Mouse (Mus musculus) embryonic facial prominence, embryonic 12.5 days (tissue): Measurements from ENCODE around the gene Tjap1. TPM values are rescaled to one million over a fixed set of nuclear protein-coding genes. Genes with fewer than 3 reads are reported as not detected.

ENCODE experiments used
- ATAC-seq: fragments of 200-750 bp; cut with Nextera tagmentation; 2 replicates; pipeline ENCODE4 v1.8.0; 2017; ENCODE audit not compliant: insufficient number of reproducible peaks, insufficient read depth, low FRiP score, low TSS enrichment
- H3K27ac ChIP-seq: fragments of 300-500 bp; sonication (generic); 2 replicates; pipeline ENCODE4 v1.5.1; 2016; ENCODE audit warnings: mild to moderate bottlenecking
- H3K27me3 ChIP-seq: fragments of 300-500 bp; sonication (generic); 2 replicates; pipeline ENCODE4 v1.6.1; 2016; ENCODE audit warnings: mild to moderate bottlenecking, moderate library complexity
- H3K36me3 ChIP-seq: fragments of 300-500 bp; sonication (generic); 2 replicates; pipeline ENCODE4 v1.6.1; 2016; ENCODE audit warnings: mild to moderate bottlenecking
- H3K4me1 ChIP-seq: fragments of 300-500 bp; sonication (generic); 2 replicates; pipeline ENCODE4 v1.6.1; 2016
- H3K4me2 ChIP-seq: fragments of 300-500 bp; sonication (generic); replicated peaks from 2 replicates; pipeline ENCODE4 v1.6.1; 2016; ENCODE audit warnings: mild to moderate bottlenecking, moderate library complexity
- H3K4me3 ChIP-seq: fragments of 300-500 bp; sonication (generic); 2 replicates; pipeline ENCODE4 v1.5.1; 2016; ENCODE audit warnings: mild to moderate bottlenecking
- H3K9ac ChIP-seq: fragments of 300-500 bp; sonication (generic); 2 replicates; pipeline ENCODE4 v1.6.1; 2016; ENCODE audit warnings: mild to moderate bottlenecking, moderate library complexity
- H3K9me3 ChIP-seq: fragments of 300-500 bp; sonication (generic); 2 replicates; pipeline ENCODE4 v1.6.1; 2016; ENCODE audit warnings: mild to moderate bottlenecking, moderate library complexity
- WGBS: fragments of 180-500 bp; shearing (Covaris S2); methylation state at CpG from one replicate; pipeline ENCODE4 v1.1.7; 2016; 5-methylcytosine and 5-hydroxymethylcytosine counted together
- polyA plus RNA-seq: library from polyadenylated mRNA; unstranded; fragments of >200 nt; fragmentation: Nextera tagmentation; extraction: Ambion mirVana; gene quantifications from 2 replicates; pipeline ENCODE4 v1.2.1, GENCODE M21; 2016

The Tjap1 gene
- polyA plus RNA-seq, 1 experiment from 2014 or later: 64.0 TPM

DNA sequence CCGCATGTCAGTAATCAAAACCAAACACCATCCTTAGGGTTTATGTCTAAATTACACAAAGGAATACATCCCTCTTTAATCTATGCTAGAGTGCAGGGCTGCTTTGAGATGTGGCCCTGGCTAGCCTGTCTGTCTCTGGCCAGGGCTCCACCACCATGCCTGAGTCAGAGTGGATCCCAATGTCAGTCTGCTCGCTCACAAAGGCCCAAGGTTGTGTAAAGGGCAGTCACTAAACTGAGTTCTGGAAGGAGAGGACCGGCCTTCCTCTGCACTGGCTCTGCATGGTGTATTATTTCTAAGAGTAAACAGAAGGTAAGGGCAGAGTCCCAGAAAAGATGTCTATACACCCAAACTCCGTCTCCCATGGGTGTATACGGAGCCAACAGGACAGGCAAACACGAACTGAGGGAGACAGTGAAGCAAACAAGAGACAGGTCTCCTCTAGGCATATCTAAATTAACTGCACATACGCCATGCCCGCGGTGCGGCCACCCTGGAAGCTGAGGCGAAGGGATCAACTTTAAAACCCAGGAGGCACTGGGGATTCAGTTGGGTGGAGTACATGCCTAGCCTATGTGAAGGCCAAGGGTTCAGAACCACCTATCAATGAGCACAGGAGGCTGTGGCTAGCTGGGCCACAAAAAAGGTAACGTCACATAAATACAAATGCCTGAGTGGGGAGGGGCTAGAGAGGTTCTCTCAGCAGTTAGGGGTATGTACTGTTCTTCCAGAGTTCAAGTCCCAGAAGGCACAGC, 4.6 kb downstream of the Tjap1 start:
- H3K9ac ChIP-seq: no peak overlapping the region
- no peak overlapping the region for H3K4me3 ChIP-seq
- no peaks in the 10 kb centered on the region for H3K27me3 ChIP-seq
- H3K9me3 ChIP-seq: no peaks in the 10 kb centered on the region
- peak overlapping the region; percentile 22; the same call in 1 of the 2 replicates for H3K4me2 ChIP-seq
- peaks cover 26% of the 10 kb centered on the region for H3K36me3 ChIP-seq
- WGBS: 57% methylated on average over 12 of the region's 12 CpGs
- peaks cover 58% of the 10 kb centered on the region for H3K4me1 ChIP-seq
- H3K27ac ChIP-seq: peak overlapping the region; percentile 86
- no peak for ATAC-seq

- H3K4me3 ChIP-seq: no peak overlapping the region
- H3K27me3 ChIP-seq: no peaks in the 10 kb centered on the region
- H3K4me1 ChIP-seq: peaks cover 57% of the 10 kb centered on the region
- no peaks in the 10 kb centered on the region for H3K9me3 ChIP-seq
- no peak overlapping the region for H3K9ac ChIP-seq
- peak overlapping the region; percentile 10 for H3K4me2 ChIP-seq
- ATAC-seq: no peak
- H3K36me3 ChIP-seq: peaks cover 30% of the 10 kb centered on the region
- WGBS: 19% methylated on average over 4 of the region's 4 CpGs
- peak overlapping the region; percentile 72 for H3K27ac ChIP-seq
Measured at GRCm38 (mm10) chr17:46277586-46277985, 5.2 kb downstream of the Tjap1 start.

- H3K36me3 ChIP-seq: peaks cover 45% of the 10 kb centered on the region
Measured at GRCm38 (mm10) chr17:46275506-46275905, 7.3 kb downstream of the Tjap1 start.

GRCm38 (mm10) chr17:46275034-46275433, 7.8 kb downstream of the Tjap1 start:
- Histone ChIP-seq H3K36me3 (peaks cover 45% of the 10 kb centered on the region), H3K9me3 (no peaks in the 10 kb centered on the region), H3K27me3 (no peaks in the 10 kb centered on the region), H3K4me2 (no peak overlapping the region), H3K27ac (no peak overlapping the region), H3K9ac (no peak overlapping the region; the same call in 1 of the 2 replicates), H3K4me3 (no peak overlapping the region), H3K4me1 (peaks cover 36% of the 10 kb centered on the region)
- no peak for ATAC-seq
- 75% methylated on average over 6 of the region's 6 CpGs for WGBS

More at GRCm38 (mm10) chr17:46275506-46275905, 7.3 kb downstream of the Tjap1 start:
- peaks cover 38% of the 10 kb centered on the region for H3K4me1 ChIP-seq
- H3K4me2 ChIP-seq: no peak overlapping the region
- H3K9ac ChIP-seq: no peak overlapping the region
- no peaks in the 10 kb centered on the region for H3K27me3 ChIP-seq
- no peak overlapping the region for H3K27ac ChIP-seq
- no peak for ATAC-seq
- no peak overlapping the region for H3K4me3 ChIP-seq
- WGBS: 95% methylated on average over 10 of the region's 10 CpGs
- H3K9me3 ChIP-seq: no peaks in the 10 kb centered on the region

- Histone ChIP-seq H3K4me1 (peaks cover 36% of the 10 kb centered on the region), H3K27ac (peak overlapping the region; percentile 76), H3K9ac (peak overlapping the region; percentile 9; the same call in 1 of the 2 replicates), H3K4me3 (no peak overlapping the region), H3K4me2 (peak overlapping the region; percentile 11; the same call in 1 of the 2 replicates), H3K36me3 (peaks cover 48% of the 10 kb centered on the region), H3K9me3 (no peaks in the 10 kb centered on the region), H3K27me3 (no peaks in the 10 kb centered on the region)
- ATAC-seq: no peak
- 36% methylated on average over 6 of the region's 6 CpGs for WGBS
Measured at GRCm38 (mm10) chr17:46274465-46274864, 8.4 kb downstream of the Tjap1 start.

DNA sequence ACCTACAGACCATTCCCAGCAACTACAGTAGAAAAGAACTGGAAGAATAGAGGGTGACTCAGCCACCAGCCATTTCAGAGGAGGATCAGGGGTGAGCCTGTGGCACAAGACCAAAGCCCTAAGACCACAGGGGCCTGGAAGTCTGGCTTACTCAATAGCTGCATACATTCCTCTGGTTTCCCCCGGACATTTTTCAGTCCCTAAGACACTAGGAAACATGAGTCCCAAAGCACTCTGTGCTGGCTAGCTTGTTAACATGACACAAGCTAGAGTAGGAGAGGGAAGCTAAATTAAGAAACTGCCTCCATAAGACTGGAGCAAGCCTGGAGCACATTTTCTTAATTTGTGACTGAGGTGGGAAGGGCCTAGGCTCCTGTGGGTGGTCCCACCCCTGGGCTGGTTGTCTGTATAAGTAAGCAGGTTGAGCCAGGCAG, 9.0 kb downstream of the Tjap1 start:
- peak overlapping the region; percentile 76 for H3K27ac ChIP-seq

GRCm38 (mm10) chr17:46272675-46273074, 10.2 kb downstream of the Tjap1 start:
- 83% methylated on average over 5 of the region's 5 CpGs for WGBS
- no peak overlapping the region for H3K4me2 ChIP-seq
- peaks cover 58% of the 10 kb centered on the region for H3K36me3 ChIP-seq
- no peak for ATAC-seq
- no peaks in the 10 kb centered on the region for H3K27me3 ChIP-seq
- H3K4me1 ChIP-seq: peaks cover 24% of the 10 kb centered on the region
- H3K9me3 ChIP-seq: no peaks in the 10 kb centered on the region
- H3K4me3 ChIP-seq: no peak overlapping the region
- H3K27ac ChIP-seq: no peak overlapping the region
- H3K9ac ChIP-seq: no peak overlapping the region

More for the DNA sequence above, 9.0 kb downstream of the Tjap1 start:
- peaks cover 51% of the 10 kb centered on the region for H3K36me3 ChIP-seq
- H3K9me3 ChIP-seq: no peaks in the 10 kb centered on the region
- H3K4me3 ChIP-seq: no peak overlapping the region
- 0 out of 2 replicates have a peak overlapping the region, but pooled peaks have one; percentile 19 for H3K9ac ChIP-seq
- peaks cover 33% of the 10 kb centered on the region for H3K4me1 ChIP-seq
- WGBS: 15% methylated on average over 1 of the region's 1 CpGs
- no peaks in the 10 kb centered on the region for H3K27me3 ChIP-seq
- peak overlapping the region; percentile 11; the same call in 1 of the 2 replicates for H3K4me2 ChIP-seq
- ATAC-seq: 0 out of 2 replicates have a peak, but pooled peaks have one; percentile 22

GRCm38 (mm10) chr17:46272058-46272457, 10.8 kb downstream of the Tjap1 start:
- Histone ChIP-seq H3K9ac (no peak overlapping the region), H3K36me3 (peaks cover 64% of the 10 kb centered on the region)

DNA sequence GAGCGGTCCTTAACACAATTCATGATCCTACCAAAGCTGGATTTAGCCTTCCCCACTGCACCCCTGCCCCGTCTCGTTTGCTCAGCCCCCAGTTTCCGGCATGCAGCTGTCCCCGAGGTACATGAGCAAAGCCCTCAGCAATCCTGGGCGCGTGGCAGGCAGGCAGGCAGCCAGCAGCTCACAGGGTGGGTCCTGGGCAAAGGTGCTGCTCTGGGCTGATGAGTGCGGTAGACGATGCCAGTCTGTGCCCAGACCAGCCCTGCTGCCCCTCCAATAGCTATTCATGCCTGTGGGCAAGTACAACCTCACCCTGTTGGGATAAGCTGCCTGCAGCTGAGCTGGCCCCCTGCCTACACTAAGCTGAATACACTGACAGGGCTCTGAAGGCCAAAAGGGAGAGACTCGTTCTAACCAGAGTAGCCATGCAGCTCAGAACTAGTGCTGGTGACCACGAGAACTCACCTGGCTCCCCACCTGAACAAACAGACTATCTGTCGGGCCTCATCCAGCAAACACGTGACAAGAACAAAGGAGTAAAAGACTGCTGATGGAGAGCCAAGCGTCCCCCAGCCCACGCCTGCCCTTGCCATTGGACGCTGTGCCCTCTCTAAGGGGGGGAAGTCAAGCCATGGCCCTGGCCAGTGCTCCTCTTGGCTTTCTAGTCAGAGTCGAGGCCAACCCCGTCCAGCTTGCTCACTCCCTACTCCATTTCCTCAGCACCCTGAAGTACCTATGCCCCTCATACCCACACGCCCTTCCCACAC, 12.9 kb downstream of the Tjap1 start:
- Histone ChIP-seq H3K4me1 (peaks cover 28% of the 10 kb centered on the region), H3K27ac (0 out of 2 replicates have a peak overlapping the region, but pooled peaks have one; percentile 30), H3K9me3 (no peaks in the 10 kb centered on the region), H3K27me3 (no peaks in the 10 kb centered on the region), H3K36me3 (peaks cover 75% of the 10 kb centered on the region), H3K9ac (no peak overlapping the region), H3K4me3 (no peak overlapping the region), H3K4me2 (no peak overlapping the region)
- WGBS: 86% methylated on average over 19 of the region's 19 CpGs
- no peak for ATAC-seq

More at GRCm38 (mm10) chr17:46272058-46272457, 10.8 kb downstream of the Tjap1 start:
- Histone ChIP-seq H3K9me3 (no peaks in the 10 kb centered on the region), H3K27ac (no peak overlapping the region), H3K27me3 (no peaks in the 10 kb centered on the region), H3K4me3 (no peak overlapping the region), H3K4me2 (no peak overlapping the region), H3K4me1 (peaks cover 21% of the 10 kb centered on the region)
- WGBS: 96% methylated on average over 2 of the region's 2 CpGs
- ATAC-seq: no peak

GRCm38 (mm10) chr17:46268026-46268720, 14.7 kb downstream of the Tjap1 start:
- no peak overlapping the region for H3K4me3 ChIP-seq
- peaks cover 81% of the 10 kb centered on the region for H3K36me3 ChIP-seq
- H3K4me1 ChIP-seq: peaks cover 12% of the 10 kb centered on the region
- no peak for ATAC-seq
- H3K9ac ChIP-seq: no peak overlapping the region
- H3K9me3 ChIP-seq: no peaks in the 10 kb centered on the region
- H3K27ac ChIP-seq: 0 out of 2 replicates have a peak overlapping the region, but pooled peaks have one; percentile 6
- H3K4me2 ChIP-seq: no peak overlapping the region
- WGBS: 57% methylated on average over 10 of the region's 10 CpGs
- no peaks in the 10 kb centered on the region for H3K27me3 ChIP-seq

DNA sequence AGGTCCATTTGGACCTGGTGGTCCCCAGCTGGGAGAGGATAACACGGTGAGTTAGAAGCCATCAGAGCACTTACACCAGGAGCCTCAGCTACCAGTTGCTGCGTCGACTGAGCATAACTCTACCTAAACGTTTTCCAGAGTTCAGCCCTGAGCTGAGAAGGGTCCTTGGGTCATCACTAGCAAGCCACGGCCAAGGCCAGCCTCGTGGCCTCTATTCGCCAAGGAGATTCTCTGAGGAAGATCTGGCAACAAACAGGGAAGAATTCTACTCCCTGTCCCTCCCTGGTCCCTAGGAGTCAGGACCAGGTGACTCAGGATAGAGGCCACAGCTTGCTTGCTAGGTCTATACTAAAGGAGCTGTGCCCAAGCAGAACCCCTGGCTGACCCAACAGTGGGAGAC, 15.3 kb downstream of the Tjap1 start:
- Histone ChIP-seq H3K36me3 (peaks cover 83% of the 10 kb centered on the region), H3K9me3 (no peaks in the 10 kb centered on the region), H3K4me3 (no peak overlapping the region), H3K9ac (no peak overlapping the region), H3K27me3 (no peaks in the 10 kb centered on the region), H3K4me2 (no peak overlapping the region), H3K27ac (no peak overlapping the region; the same call in 1 of the 2 replicates), H3K4me1 (peaks cover 12% of the 10 kb centered on the region)
- WGBS: 75% methylated on average over 7 of the region's 7 CpGs
- ATAC-seq: no peak
